Mouse (Mus musculus) ES-CJ7 (cell line): ENCODE data around the gene Atrn.
A peak's percentile ranks its signal among the peaks of the same experiment; 100 is the strongest.
"Not testable (repeated sequence)": the region's sequence is repeated elsewhere in the genome, so short reads cannot be mapped to it uniquely, and the experiment has no call there.

Experiments
- DNase-seq: peaks from one replicate; pipeline ENCODE4 v3.0.0; 2011; ENCODE audit warnings: low read depth, low spot score

The Atrn gene

DNA sequence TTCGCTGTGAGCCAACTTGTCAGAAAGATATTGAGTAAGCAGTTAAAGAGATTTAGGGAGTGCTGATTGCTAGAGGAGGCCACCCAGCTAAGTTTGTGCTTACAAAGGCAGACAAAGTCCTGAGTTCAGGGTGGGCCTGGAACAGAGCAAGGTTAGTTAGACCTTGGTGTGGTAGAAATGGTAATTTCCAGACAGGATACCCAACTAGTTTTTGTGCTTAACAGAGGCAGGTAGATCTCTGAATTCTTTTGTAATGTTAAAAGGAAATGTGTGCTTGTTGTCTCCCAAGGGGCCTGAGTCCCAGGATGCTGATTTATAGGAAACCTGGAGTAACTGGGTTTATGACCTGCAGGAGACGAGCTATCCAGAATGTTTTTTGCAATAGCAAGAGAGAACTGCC, 52.6 kb downstream of the Atrn start:
- DNase-seq: peak; percentile 28

DNA sequence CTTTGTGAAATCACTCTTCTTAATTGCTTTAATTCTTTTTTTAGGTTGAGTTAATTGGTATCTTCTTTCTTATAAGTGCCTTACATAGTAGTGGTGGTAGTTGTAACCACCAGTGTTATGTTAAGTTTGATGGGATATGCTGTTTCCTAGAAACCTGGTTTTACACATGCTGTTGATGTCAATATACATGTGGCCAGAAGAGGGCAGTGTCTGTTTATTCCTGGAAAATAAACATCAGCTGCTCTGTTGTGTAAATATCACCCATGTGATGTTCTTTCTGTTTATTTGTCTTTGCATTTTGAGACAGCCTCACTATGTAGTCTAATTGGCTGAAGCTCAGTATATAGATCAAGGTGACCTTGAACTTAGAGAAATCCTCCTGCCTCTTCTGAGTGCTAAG, 55.6 kb downstream of the Atrn start:
- DNase-seq: peak; percentile 57

DNA sequence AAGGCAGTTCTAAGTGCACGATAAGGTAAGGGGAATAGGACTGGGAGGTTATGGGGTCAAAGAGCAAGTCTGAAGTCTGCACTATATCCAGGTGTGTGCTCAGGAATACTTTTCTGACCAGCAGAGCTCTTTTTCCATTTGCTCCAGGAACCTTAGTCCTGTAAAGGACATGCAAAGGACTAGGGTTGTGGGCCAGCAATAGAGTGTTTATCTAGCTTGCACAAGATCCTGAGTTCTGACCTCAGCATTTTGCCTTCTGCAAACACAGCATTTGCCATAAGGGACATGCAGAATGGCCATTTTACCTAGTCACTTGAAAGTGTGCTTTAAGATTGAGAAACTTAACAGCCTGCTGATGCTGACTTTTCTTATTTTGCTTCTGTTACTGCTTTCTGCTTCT, 58.7 kb downstream of the Atrn start:
- DNase-seq: no peak

DNA sequence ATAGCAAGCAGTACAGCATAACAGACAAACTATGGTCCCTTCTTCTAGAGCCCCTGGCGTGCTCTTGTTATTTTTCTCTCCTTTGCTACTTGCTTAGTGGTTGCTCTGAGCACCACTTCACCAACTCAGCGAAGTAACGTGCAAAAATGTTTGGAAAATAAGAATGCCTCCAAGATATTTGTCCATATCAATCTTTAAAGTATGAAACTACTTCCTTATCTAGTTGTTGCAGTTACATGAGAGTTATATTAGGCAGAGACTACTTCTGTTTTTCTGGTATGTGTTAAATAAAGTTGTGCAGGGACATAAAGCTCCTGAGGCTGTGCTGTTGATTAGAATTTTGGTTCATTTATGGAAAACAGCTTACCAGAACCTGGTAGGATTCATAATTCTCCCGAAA, 64.7 kb downstream of the Atrn start:
- DNase-seq: no peak

GRCm38 (mm10) chr2:130972386-130972785, 66.1 kb downstream of the Atrn start:
- DNase-seq: no peak

DNA sequence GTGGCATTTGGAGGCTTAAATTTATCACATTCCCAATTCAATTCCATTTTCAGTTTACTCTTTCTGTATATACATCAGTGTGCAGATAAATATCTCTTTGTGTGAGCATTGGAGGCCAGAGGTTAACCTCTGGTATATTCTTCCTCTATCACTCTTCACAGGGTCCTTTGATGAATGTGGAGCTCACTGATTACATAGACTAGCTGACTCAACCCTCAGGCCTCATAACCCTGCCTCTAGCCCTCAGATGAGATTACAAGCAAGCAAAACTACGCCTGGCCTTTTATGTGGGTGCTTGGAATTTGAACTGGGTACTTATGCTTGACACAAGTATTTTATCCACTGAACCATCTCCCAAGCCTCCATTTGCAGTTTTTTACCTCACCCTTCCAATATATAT, 68.6 kb downstream of the Atrn start:
- no peak for DNase-seq

DNA sequence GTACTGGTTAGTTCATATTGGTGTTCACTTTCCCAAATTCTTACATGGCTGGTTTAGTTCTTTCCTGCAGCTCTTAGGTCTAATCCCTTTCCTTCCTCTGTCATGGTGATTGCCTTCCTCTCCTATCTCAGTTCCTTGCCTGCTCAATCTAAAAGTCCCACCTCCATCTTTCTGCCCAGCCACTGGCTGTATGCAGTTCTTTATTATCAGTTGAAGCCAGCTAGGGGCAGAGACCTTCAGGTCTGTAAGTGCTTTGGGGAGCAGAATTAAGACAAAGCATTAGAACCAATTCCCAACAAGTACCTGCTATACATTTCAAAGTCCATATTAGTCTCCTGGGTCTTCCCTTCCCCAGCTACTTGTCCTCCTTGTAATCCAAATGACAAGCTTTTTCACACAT, 71.3 kb downstream of the Atrn start:
- DNase-seq: no peak

DNA sequence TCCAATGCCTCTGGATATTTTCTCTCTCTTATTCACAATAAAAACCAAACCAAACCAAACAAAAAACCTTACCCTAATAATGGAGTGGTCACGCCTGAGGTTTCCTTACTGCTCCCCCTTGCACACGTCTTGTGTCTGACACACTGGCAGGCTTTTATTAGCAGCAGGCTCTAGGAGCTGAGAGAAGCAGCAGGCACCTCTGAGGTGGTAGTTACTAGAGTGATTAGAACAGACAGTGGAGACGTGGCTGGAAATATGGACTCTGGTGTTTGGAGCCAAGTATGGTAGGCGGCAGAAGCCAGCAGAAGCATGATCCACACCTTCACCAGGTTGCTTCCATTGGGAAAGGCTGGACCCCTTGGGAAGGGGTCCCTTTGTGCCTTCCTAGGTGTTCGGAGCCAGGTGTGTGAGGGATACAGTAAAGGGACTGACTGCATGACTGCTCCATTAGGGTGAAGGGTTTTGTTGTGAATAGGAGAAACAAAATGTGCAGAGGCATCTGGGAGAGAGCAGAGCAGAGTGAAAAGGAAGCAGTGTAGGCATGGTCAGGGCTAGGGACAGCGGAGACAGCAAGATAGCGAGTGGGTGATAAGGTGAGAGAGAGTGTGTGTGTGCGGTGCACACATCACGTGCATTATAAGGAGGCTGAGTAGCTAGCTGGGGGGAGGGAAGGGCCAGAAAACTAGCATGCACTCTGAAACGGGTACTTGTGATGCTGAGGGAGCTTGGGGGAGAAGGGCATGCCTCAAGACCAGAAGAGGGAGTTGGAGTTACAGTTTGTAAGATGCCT, 72.0 kb downstream of the Atrn start:
- no peak for DNase-seq

DNA sequence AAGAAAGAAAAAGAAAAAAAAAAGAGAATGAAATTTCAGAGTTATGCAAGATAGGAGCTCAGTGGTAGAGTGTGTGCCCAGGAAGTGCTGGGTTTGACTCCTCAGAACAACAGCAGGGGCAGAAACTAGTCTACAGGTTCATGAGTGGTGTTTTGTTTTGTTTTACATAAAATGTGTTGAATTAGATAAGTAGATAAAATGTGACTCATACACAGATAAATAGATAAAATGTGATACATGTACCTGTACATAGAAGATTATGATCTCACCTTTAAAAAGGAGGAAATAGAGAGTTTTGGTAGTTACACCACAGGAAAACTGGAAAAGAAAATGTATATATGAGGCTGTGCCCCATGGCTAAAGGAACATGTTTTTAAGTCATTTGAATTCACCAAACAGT, 72.8 kb downstream of the Atrn start:
- no peak for DNase-seq

- no peak for DNase-seq
These were observed 86.5 kb downstream of the Atrn start for GRCm38 (mm10) chr2:130992818-130993217.

- no peak for DNase-seq
These were observed 102.8 kb downstream of the Atrn start for GRCm38 (mm10) chr2:131009123-131009522.

GRCm38 (mm10) chr2:131010566-131010965, 104.3 kb downstream of the Atrn start:
- DNase-seq: no peak

- no peak for DNase-seq
These were observed 118.9 kb downstream of the Atrn start for GRCm38 (mm10) chr2:131025230-131025629.

DNA sequence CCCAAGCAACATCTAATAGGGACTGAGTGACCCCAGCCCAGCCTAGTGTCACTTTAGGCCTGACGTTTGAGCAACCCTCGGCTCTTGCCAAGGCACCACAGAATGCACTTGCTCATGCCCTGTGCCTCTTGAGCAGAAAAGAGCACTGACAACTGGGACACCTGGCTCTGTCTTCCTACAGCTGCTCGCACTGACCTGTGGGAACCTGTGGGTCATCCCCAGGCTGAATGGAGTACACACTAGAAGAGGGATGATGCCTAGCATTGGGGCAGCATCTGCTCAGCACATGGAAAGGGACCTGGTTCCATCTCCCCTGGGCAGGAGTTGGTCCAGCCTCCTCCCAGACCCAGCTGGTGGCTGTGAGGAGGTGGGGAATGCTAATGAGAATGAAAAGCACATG, 120.6 kb downstream of the Atrn start:
- DNase-seq: no peak

- DNase-seq: no peak
These were observed 123.0 kb downstream of the Atrn start for GRCm38 (mm10) chr2:131029065-131029935.

DNA sequence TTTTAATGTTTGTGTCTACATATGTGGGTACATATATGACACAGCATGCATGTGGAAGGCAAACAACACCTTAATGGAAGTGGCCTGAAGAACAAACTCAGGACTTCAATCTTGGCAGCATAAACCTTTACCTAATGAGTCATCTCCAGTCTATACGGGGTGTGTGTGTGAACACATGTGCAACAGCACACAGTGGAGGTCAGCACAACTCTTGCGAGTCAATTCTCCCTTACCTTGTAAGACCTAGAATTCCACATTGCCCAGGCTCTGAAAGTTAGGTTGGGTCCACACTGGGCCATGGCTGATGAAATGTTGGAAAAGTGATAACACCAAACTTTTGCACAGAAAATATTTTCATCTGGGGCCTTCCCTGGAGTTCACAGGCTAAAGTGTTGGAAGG, 124.3 kb downstream of the Atrn start:
- no peak for DNase-seq

DNA sequence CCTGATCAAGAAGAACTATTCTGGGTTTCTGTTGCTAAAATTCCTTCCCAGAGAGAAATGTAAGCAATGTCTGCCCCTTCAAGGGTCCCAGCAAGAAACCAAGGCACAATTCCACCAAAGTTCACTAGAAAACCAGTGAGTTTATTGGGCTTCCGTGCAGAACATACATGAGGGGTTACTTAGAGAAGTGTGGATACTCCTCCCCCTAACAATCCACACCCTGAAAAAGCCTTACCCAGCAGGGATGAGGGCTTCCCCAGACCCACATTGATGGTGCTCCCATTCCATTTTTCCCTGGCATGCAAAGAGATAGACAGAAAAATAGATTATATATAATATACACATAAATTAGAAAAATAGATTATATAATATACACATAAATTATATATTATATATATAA, 124.7 kb downstream of the Atrn start:
- no peak for DNase-seq

- not testable (repeated sequence) for DNase-seq
These were observed 125.1 kb downstream of the Atrn start for GRCm38 (mm10) chr2:131031406-131031805.

DNA sequence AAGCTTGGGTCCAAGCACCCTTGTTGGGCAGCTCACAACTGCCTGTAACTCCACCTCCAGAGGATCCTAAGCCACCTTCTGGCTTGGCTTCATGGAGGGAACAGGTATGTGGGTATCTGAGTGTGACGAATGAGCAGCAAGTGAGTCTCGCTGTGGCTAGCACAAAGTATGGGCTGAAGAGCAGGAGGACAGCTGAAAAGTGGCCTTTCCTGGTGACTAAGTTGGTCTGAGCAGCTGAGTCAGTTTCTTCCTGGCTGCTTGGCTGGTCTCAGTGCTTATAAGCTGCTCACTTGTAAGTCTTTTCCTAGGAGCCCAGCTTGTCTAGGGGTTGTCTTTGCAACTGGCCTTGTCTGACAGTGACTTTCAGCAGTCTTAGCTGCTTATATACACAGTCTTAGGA, 130.0 kb downstream of the Atrn start:
- no peak for DNase-seq

- DNase-seq: no peak
These were observed 130.5 kb downstream of the Atrn start for GRCm38 (mm10) chr2:131036757-131037156.

DNA sequence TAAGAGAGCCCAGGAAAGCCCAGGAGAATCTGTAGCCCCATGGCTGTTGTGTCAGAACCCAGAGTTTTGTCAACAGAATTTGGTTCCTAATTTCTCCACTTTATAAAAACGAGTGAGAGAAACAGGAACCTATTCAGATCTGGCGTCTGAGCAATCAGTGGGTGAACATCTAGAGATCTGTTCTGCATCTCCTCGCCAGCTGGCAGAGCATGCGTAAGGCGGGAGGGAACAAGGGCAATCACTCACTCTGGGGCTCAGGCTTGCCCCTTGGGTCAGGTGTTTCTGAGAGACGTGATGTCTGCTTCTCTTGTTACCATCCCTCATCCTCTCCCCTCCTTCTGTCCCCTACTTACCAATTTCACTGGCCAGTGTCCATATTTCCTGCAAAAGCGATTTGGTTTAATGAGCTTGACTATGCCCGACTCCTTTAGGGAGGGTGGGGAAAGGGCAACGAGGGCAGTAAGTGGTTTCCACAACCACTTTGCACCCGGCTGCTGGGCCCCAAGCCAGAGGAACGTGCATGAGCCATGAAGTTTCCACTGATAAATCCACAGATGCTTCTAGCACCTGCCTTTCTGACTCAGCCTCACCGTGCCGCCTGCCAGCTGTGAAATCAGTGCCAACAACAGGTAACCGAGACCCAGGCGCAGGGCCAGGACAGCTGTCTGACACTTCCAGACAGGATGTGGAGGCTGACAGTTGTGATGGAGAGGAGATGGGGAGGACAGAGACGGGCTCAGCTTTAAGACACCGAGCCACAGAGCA, 131.1 kb downstream of the Atrn start:
- no peak for DNase-seq

- DNase-seq: no peak
These were observed 131.9 kb downstream of the Atrn start for GRCm38 (mm10) chr2:131038197-131038596.
